ENCODE assay signal across 39 mouse cellular contexts in the genomic region with DNA sequence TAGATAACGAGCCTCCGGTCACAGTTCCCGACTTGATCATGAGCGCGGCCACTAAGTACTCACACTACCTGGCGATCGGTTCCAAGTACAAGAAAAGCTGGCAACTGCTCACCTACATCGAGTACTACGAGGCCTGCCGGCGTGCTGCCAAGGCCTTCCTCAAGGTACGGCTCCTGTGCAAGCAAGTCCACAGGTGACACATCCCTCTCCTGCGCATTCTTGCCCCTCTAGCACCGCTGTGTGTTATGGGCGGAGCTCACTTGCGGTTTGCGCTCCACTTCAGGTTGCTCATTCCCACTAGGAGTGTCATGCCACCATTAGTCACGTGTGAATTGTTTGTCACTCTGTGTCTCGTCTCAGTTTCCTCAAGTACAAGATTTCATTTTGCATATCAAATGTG. TPM values are rescaled to one million over a fixed set of nuclear protein-coding genes. Genes with fewer than 3 reads are reported as not detected.
DNase-seq lines count a peak whose midpoint lies in the region; ATAC-seq lines count a peak whose summit lies in the region.
"Had no signal": no experiment of that assay in that cellular context is flagged by ENCODE, and none has a peak within 500 bp of the region (broad histone marks: within the 10 kb centered on the region; RNA-seq: fewer than 3 reads in every experiment).

No protein-coding gene starts in this region.

- no peaks in the 10 kb centered on the region for H3K4me1 ChIP-seq in kidney, embryonic 14.5 days (ENCODE audit: control insufficient read depth, insufficient read depth, low read length)
- no peaks in the 10 kb centered on the region for H3K4me1 ChIP-seq in lung, embryonic 16.5 days (replicated peaks; ENCODE audit: control insufficient read depth, insufficient read depth, low read length)
- no peaks in the 10 kb centered on the region for H3K4me1 ChIP-seq in forebrain, embryonic 15.5 days
- H3K4me1 ChIP-seq: embryonic facial prominence, embryonic 13.5 days; forebrain, embryonic 12.5 days; heart, embryonic 13.5 days; lung, embryonic 15.5 days; midbrain, embryonic 12.5 days; neural tube, embryonic 12.5 days had no signal

- no peak overlapping the region for H3K9ac ChIP-seq in kidney, embryonic 14.5 days (ENCODE audit: low read depth, low read length)
- H3K9ac ChIP-seq in lung, embryonic 16.5 days (ENCODE audit: low read length) = no peak overlapping the region
- no peak overlapping the region for H3K9ac ChIP-seq in forebrain, embryonic 15.5 days (replicated peaks)
- H3K9ac ChIP-seq: embryonic facial prominence, embryonic 13.5 days; forebrain, embryonic 12.5 days; heart, embryonic 13.5 days; liver, embryonic 14.5 days; lung, embryonic 15.5 days; midbrain, embryonic 12.5 days; neural tube, embryonic 12.5 days had no signal

- H3K4me3 ChIP-seq in kidney, embryonic 14.5 days (ENCODE audit: low read length) = no peak overlapping the region
- no peak overlapping the region for H3K4me3 ChIP-seq in lung, embryonic 16.5 days (ENCODE audit: low read length)
- H3K4me3 ChIP-seq in forebrain, embryonic 15.5 days = no peak overlapping the region
- H3K4me3 ChIP-seq: embryonic facial prominence, embryonic 13.5 days; forebrain, embryonic 12.5 days; heart, adult 2 months; heart, embryonic 13.5 days; lung, embryonic 15.5 days; midbrain, embryonic 12.5 days; myocyte; neural tube, embryonic 12.5 days had no signal

- H3K36me3 ChIP-seq in kidney, embryonic 14.5 days (ENCODE audit: control insufficient read depth, insufficient read depth, low read length) = no peaks in the 10 kb centered on the region
- H3K36me3 ChIP-seq in lung, embryonic 16.5 days (ENCODE audit: control insufficient read depth, insufficient read depth, low read length) = no peaks in the 10 kb centered on the region
- no peaks in the 10 kb centered on the region for H3K36me3 ChIP-seq in forebrain, embryonic 15.5 days
- H3K36me3 ChIP-seq: embryonic facial prominence, embryonic 13.5 days; forebrain, embryonic 12.5 days; G1E; heart, embryonic 13.5 days; lung, embryonic 15.5 days; midbrain, embryonic 12.5 days; neural tube, embryonic 12.5 days had no signal

- H3K27ac ChIP-seq in kidney, embryonic 14.5 days (ENCODE audit: low read depth, low read length) = no peak overlapping the region
- no peak overlapping the region for H3K27ac ChIP-seq in lung, embryonic 16.5 days (ENCODE audit: low read length)
- H3K27ac ChIP-seq in forebrain, embryonic 15.5 days (replicated peaks) = no peak overlapping the region
- H3K27ac ChIP-seq: embryonic facial prominence, embryonic 13.5 days; forebrain, embryonic 12.5 days; heart, adult 2 months; heart, embryonic 13.5 days; liver, embryonic 14.5 days; lung, embryonic 15.5 days; midbrain, embryonic 12.5 days; neural tube, embryonic 12.5 days; stomach, postnatal 0 days had no signal

- no peaks in the 10 kb centered on the region for H3K9me3 ChIP-seq in kidney, embryonic 14.5 days (ENCODE audit: control insufficient read depth, low read length)
- no peaks in the 10 kb centered on the region for H3K9me3 ChIP-seq in lung, embryonic 16.5 days (ENCODE audit: control insufficient read depth, low read length)
- H3K9me3 ChIP-seq in forebrain, embryonic 15.5 days = no peaks in the 10 kb centered on the region
- H3K9me3 ChIP-seq: embryonic facial prominence, embryonic 13.5 days; forebrain, embryonic 12.5 days; G1E; heart, embryonic 13.5 days; lung, embryonic 15.5 days; midbrain, embryonic 12.5 days; neural tube, embryonic 12.5 days had no signal

- 0 out of 2 replicates have a peak, but pooled peaks have one; percentile 37 for ATAC-seq in kidney, embryonic 14.5 days (ENCODE audit: low FRiP score, low TSS enrichment)
- ATAC-seq in lung, embryonic 16.5 days (ENCODE audit: low read depth) = peak; percentile 73; the same call in 1 of the 2 replicates
- no peak for ATAC-seq in forebrain, embryonic 15.5 days (replicated peaks)
- ATAC-seq: intestine, embryonic 16.5 days had no signal

- no peak for DNase-seq in kidney, postnatal 25 days
- DNase-seq in ZHBTc4 (ENCODE audit: low read depth, low spot score) = peak; percentile 89
- peak; percentile 69 for DNase-seq in lung, postnatal 36 days
- DNase-seq in gastrocnemius, adult 18-20 months (ENCODE audit: low spot score) = no peak
- DNase-seq in cerebellum, postnatal 4 days (ENCODE audit: low spot score in 2 of 2) = no peak
- DNase-seq: adrenal gland, postnatal 25 days; cerebellum, adult 11-12 months; cerebellum, adult 9-11 months; gastrocnemius, postnatal 25 days; heart, adult 2 months; heart, postnatal 10 days; kidney, adult 8-10 months; kidney, postnatal 10 days; liver; right cerebral cortex, adult 18-20 months; spleen, adult 18-20 months had no signal

- no peaks in the 10 kb centered on the region for H3K27me3 ChIP-seq in kidney, embryonic 14.5 days (ENCODE audit: control insufficient read depth, insufficient read depth, low read length)
- H3K27me3 ChIP-seq in lung, embryonic 16.5 days (ENCODE audit: control insufficient read depth, insufficient read depth, low read depth, low read length) = no peaks in the 10 kb centered on the region
- no peaks in the 10 kb centered on the region for H3K27me3 ChIP-seq in forebrain, embryonic 15.5 days
- H3K27me3 ChIP-seq: embryonic facial prominence, embryonic 13.5 days; forebrain, embryonic 12.5 days; heart, embryonic 13.5 days; lung, embryonic 15.5 days; midbrain, embryonic 12.5 days; neural tube, embryonic 12.5 days had no signal

- H3K4me2 ChIP-seq in kidney, embryonic 14.5 days (replicated peaks; ENCODE audit: low read depth, low read length) = no peak overlapping the region
- H3K4me2 ChIP-seq in lung, embryonic 16.5 days (ENCODE audit: low read depth, low read length) = no peak overlapping the region
- H3K4me2 ChIP-seq in forebrain, embryonic 15.5 days (replicated peaks) = no peak overlapping the region
- H3K4me2 ChIP-seq: embryonic facial prominence, embryonic 13.5 days; forebrain, embryonic 12.5 days; heart, embryonic 13.5 days; lung, embryonic 15.5 days; midbrain, embryonic 12.5 days; neural tube, embryonic 12.5 days had no signal

- whole genome bisulfite sequencing in kidney, embryonic 14.5 days = 89% methylated on average over 19 of the region's 19 CpGs
- WGBS in lung, embryonic 16.5 days = 75% methylated on average over 19 of the region's 19 CpGs
- 91% methylated on average over 19 of the region's 19 CpGs for WGBS in forebrain, embryonic 15.5 days

RNA-seq across cellular contexts. Expression of gene 1700061G19Rik, which starts 2.1 kb away (rescaled TPM):
- 0.15 and 0.30 TPM in 2 replicates for polyA plus RNA-seq in kidney, embryonic 14.5 days (2014; fragmentation: Nextera tagmentation; extraction: Ambion mirVana)
- polyA plus RNA-seq in lung, embryonic 16.5 days (2015; fragmentation: Nextera tagmentation; extraction: Ambion mirVana) = 0.43 and 0.53 TPM in 2 replicates
- total RNA-seq in gastrocnemius, adult 18-20 months (2021) = not detected
- polyA plus RNA-seq in forebrain, embryonic 15.5 days (2015; fragmentation: Nextera tagmentation; extraction: Ambion mirVana) = 0.43 and 0.50 TPM in 2 replicates
- total RNA-seq: gastrocnemius, postnatal 25 days; heart, adult 2 months; hematopoietic stem cell, adult 5-6 weeks; midbrain, postnatal 0 days had no signal
- polyA plus RNA-seq: G1E had no signal

RNA-seq across cellular contexts. Expression of gene Acsbg2, which starts 3.2 kb away (rescaled TPM):
- not detected in 2 replicates for polyA plus RNA-seq in kidney, embryonic 14.5 days (2014; fragmentation: Nextera tagmentation; extraction: Ambion mirVana)
- polyA plus RNA-seq in lung, embryonic 16.5 days (2015; fragmentation: Nextera tagmentation; extraction: Ambion mirVana) = not detected in 2 replicates
- not detected for total RNA-seq in gastrocnemius, adult 18-20 months (2021)
- not detected in 2 replicates for polyA plus RNA-seq in forebrain, embryonic 15.5 days (2015; fragmentation: Nextera tagmentation; extraction: Ambion mirVana)
- total RNA-seq: common myeloid progenitor, adult 5-6 weeks; gastrocnemius, postnatal 25 days; heart, adult 2 months; heart, postnatal 10 days; hematopoietic stem cell, adult 5-6 weeks; layer of hippocampus, postnatal 10 days; left cerebral cortex, adult 18-20 months; left cerebral cortex, postnatal 14 days; megakaryocyte, adult 5-6 weeks had no signal
- polyA plus RNA-seq: embryonic facial prominence, embryonic 13.5 days; forebrain, embryonic 12.5 days; G1E; heart, embryonic 13.5 days; intestine, embryonic 16.5 days; limb, embryonic 11.5 days; liver, embryonic 14.5 days; lung, embryonic 15.5 days; midbrain, embryonic 12.5 days; midbrain, postnatal 0 days; myocyte; neural tube, embryonic 12.5 days; thymus, postnatal 0 days had no signal

RNA-seq across cellular contexts. Expression of gene Rfx2, which starts 46.6 kb away (rescaled TPM):
- polyA plus RNA-seq in kidney, embryonic 14.5 days (2014; fragmentation: Nextera tagmentation; extraction: Ambion mirVana) = 2.3 and 3.9 TPM in 2 replicates
- 6.7 and 6.9 TPM in 2 replicates for polyA plus RNA-seq in lung, embryonic 16.5 days (2015; fragmentation: Nextera tagmentation; extraction: Ambion mirVana)
- total RNA-seq in gastrocnemius, adult 18-20 months (2021) = 1 to 10 TPM; 2.1 to 3.1 TPM
- polyA plus RNA-seq in forebrain, embryonic 15.5 days (2015; fragmentation: Nextera tagmentation; extraction: Ambion mirVana) = 4.4 and 4.5 TPM in 2 replicates

RNA-seq across cellular contexts. Expression of gene Mllt1, which starts 57.8 kb away (rescaled TPM):
- 35.5 and 35.8 TPM in 2 replicates for polyA plus RNA-seq in kidney, embryonic 14.5 days (2014; fragmentation: Nextera tagmentation; extraction: Ambion mirVana)
- polyA plus RNA-seq in lung, embryonic 16.5 days (2015; fragmentation: Nextera tagmentation; extraction: Ambion mirVana) = 34.8 and 40.6 TPM in 2 replicates
- 10 to 100 TPM; 22.0 to 22.2 TPM for total RNA-seq in gastrocnemius, adult 18-20 months (2021)
- polyA plus RNA-seq in forebrain, embryonic 15.5 days (2015; fragmentation: Nextera tagmentation; extraction: Ambion mirVana) = 88.4 and 91.1 TPM in 2 replicates

Comparison
In these comparisons a context has a peak if more than half of its experiments do, and no peak if none do; other contexts are left out.
1. DNase-seq: peak in ZHBTc4 (single experiment) and lung, postnatal 36 days (single experiment); none in kidney, postnatal 25 days (0 of 2), gastrocnemius, adult 18-20 months (single experiment) and cerebellum, postnatal 4 days (0 of 2).